Mouse (Mus musculus): Measurements from ENCODE around the gene Stk32c.

Gene Stk32c

DNA sequence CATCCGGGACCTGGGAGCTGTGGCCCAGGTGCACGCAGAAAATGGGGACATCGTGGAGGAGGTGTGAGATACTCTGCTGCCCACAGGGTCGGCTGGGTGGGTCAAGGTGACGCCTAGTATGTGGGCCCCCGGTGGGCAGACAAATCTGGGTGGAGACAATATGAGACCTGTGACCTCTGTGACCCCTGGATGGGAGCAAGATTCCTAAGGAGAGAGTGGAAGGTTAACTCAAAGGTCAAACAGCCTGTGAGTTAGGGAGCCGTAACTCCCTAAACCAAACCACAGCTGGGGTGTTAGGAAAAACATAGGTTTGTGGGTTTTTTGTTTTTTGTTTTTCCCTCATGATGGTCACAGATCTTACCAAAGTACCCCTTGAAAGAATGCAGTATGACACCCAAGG lies 119.3 kb downstream of the Stk32c start:
- no peak for DNase-seq (ENCODE audit: low spot score in 2 of 2)

GRCm38 (mm10) chr7:139093124-139093523 lies 120.0 kb downstream of the Stk32c start:
- peak in 1 of 2 experiments; percentile 43 for DNase-seq (ENCODE audit: low spot score in 2 of 2)

GRCm38 (mm10) chr7:139092676-139093075 lies 120.4 kb downstream of the Stk32c start:
- DNase-seq (ENCODE audit: low spot score in 2 of 2): no peak

- no peak for DNase-seq (ENCODE audit: low spot score in 2 of 2)
Observed at GRCm38 (mm10) chr7:139091681-139092080, 121.4 kb downstream of the Stk32c start.

GRCm38 (mm10) chr7:139089892-139090874 lies 122.9 kb downstream of the Stk32c start:
- peak in 1 of 2 experiments; percentile 72 for DNase-seq (ENCODE audit: low spot score in 2 of 2)

- no peak for DNase-seq (ENCODE audit: low spot score in 2 of 2)
Observed at GRCm38 (mm10) chr7:139087801-139088200, 125.3 kb downstream of the Stk32c start.

DNA sequence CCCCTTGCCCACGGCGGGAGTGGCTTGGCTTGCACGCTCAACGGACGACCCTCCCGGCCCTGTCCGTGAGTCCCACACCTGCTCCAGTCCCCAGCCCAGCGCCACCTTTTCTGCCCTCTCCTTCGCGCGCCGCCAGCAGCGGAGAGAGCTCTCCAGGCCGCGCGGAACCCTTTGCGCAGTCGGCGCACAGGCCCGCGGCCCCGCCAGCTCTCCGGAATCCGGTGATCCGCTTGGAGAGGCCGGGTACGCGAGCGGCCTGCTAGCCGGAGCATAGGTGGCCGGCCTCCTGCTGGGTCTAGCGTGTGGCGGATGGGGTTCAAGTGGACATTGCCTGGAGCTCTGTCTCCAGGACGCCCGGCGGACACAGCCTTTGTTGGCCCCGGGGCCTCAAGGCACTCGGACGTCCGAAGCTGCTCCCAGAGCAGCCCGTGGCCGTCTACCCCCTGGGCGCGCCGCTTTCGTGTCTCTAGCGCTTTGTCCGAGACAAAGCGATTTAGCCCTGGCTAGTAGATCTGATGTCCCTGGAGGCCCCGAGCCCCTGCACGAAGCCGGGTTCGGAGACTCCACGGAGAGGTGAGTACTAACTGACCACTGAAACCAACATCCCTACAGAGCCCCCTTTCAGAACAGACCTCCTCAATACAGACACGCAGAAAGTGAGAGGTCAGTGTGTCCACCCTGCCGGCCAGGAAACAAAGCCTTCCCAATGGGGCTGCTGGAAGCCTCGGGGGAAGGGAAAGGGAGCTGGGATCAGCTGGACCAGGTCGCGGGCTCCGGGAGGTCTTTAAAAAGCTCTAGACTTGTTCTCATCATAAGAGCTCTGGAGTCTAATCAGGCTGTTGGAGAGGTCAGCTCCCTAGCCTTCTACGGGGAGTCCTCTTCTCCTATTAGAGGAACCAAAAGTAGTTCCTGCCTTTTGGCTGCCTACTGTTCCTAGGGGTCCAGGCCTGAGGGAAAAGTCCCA lies 126.6 kb downstream of the Stk32c start:
- DNase-seq (ENCODE audit: low spot score in 2 of 2): no peak

- DNase-seq (ENCODE audit: low spot score in 2 of 2): peak; percentile 87 to 93
Observed at GRCm38 (mm10) chr7:139085629-139086194, 127.4 kb downstream of the Stk32c start, which contains the start of gene Dpysl4. Gene Dpysl4 (plus strand): TSS chr7:139086001.

- DNase-seq (ENCODE audit: low spot score in 2 of 2): no peak
Observed at GRCm38 (mm10) chr7:139084316-139084715, 128.8 kb downstream of the Stk32c start.

GRCm38 (mm10) chr7:139082281-139082680 lies 130.8 kb downstream of the Stk32c start:
- DNase-seq (ENCODE audit: low spot score in 2 of 2): no peak

DNA sequence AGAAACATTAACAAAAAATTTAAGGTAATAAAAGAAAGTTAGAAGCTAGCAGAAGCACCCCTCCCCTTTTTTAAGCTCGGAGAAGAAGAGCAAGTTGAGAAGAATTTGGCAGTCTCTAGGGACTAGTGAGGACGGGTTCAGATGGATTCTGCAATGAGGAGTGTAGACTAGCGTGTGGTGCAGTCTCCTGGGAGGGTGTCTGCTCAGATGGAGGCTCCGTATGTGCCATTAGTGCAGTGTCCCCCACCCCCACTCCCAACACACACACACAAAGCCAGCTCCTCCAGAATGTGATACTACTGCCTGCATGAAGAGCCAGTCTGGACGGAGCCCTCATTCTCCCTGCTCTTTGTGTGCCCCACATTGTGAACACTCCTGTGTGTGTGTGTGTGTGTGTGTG lies 131.9 kb downstream of the Stk32c start:
- no peak for DNase-seq (ENCODE audit: low spot score in 2 of 2)

- no peak for DNase-seq (ENCODE audit: low spot score in 2 of 2)
Observed at GRCm38 (mm10) chr7:139080714-139081113, 132.4 kb downstream of the Stk32c start.

DNA sequence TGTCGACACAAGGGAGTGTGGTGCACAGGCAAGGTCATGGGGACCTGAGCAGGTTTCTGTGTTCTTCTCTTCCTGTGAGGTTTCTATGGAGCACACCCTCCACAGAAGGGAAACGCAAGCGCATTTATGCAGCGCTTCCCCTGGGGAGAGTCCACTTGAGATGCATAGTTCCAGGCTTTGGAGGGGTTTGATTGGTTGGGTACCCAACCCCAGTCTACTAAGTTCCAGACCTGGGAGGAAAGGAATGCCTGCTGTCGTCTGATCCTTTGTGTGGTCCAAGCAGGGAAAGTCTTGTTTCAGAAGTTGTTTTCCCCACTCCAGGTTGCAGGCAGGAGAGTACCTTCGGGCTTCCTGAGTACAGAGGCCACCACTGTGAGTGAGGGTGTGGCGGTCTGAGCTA lies 134.0 kb downstream of the Stk32c start:
- no peak for DNase-seq (ENCODE audit: low spot score in 2 of 2)

DNA sequence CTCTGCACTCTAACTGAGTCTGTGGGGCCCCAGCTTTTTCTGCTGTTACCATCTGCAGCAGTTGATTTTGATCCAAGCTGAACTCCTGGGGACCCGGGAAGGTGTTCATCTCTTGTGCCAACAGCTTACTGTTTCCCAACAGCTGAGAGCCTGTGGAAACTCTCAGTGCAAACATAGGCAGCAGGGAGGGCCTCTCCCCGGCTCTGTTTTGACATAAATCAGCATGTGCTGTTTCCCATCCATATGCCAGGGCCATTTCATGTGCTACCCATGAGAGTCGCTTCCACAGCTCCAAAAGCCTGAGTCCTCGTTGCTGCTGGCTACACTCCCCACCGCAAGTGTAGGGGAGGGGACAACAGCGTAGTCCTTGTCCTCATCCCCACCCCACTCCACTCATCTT lies 134.9 kb downstream of the Stk32c start:
- no peak for DNase-seq (ENCODE audit: low spot score in 2 of 2)

- no peak for DNase-seq (ENCODE audit: low spot score in 2 of 2)
Observed at GRCm38 (mm10) chr7:139077283-139077682, 135.8 kb downstream of the Stk32c start.

GRCm38 (mm10) chr7:139075054-139075794 lies 137.9 kb downstream of the Stk32c start:
- no peak for DNase-seq (ENCODE audit: low spot score in 2 of 2)

DNA sequence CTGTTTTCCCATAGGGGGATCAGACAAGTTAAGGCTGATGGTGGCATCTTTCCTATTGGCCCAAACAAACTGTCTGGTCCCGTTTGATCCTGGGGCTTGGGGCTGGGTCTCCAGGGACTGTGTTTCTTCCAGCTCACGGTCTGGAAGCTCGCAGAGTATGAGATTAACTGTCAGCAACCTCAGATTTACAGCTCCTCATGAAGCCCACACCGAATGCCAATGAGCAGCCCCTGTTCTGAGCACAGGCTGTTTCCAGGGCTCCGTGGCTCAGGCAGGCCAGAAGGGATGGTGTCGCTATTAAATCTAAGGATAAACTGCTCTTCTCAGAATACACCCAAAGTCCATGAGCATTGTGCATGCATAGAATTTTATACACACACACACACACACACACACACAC lies 138.9 kb downstream of the Stk32c start:
- no peak for DNase-seq (ENCODE audit: low spot score in 2 of 2)

DNA sequence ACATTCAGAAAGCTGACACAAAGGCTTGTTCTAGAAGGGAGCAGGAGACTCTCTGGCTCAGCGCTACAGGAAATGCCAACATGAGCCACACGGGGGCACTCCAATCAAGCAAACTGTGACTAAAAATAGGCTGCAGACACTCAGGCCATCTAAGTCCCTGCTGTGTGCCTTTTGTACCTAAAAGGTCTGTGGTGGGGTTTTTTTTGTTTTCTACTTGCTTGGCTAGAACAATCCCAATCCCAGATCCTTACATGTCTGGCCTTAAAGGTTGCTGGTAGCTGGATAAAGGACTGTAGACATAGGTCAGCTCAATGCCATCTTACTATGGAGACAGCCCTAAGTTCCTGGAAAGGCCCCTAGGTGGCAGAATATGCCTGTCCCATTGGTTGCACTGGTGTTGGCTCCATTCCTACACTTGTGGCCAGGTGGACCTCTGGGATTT lies 144.9 kb downstream of the Stk32c start:
- peak; percentile 84 to 87 for DNase-seq (ENCODE audit: low spot score in 2 of 2)

DNA sequence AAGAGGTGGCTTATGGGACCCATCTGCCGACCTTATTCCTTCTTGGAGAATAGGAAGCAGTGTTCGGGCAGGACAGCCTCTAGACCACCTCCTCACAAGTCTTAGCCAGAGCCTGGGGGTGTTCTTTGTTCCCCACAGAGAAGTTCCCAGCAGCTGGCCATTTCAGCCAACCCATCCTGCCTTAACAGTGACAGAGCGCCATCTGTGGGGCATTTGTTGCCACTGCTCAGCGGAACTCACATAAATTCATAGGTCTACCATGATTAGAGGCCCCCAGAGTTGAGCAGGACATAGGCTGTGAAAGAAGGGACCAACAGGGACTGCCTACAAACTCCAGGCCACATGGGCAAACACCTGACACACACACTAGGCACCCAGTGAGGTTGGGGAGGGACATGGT lies 149.7 kb downstream of the Stk32c start:
- no peak for DNase-seq (ENCODE audit: low spot score in 2 of 2)
